Mouse (Mus musculus): ENCODE data around the gene Exosc6. TPM values are rescaled to one million over a fixed set of nuclear protein-coding genes. Genes with fewer than 3 reads are reported as not detected.
A peak's percentile ranks its signal among the peaks of the same experiment; 100 is the strongest.
"Not testable (repeated sequence)": the region's sequence is repeated elsewhere in the genome, so short reads cannot be mapped to it uniquely, and the experiment has no call there.

Gene Exosc6
- polyA plus RNA-seq, 1 experiment from 2014 or later = 19.1 TPM

DNA sequence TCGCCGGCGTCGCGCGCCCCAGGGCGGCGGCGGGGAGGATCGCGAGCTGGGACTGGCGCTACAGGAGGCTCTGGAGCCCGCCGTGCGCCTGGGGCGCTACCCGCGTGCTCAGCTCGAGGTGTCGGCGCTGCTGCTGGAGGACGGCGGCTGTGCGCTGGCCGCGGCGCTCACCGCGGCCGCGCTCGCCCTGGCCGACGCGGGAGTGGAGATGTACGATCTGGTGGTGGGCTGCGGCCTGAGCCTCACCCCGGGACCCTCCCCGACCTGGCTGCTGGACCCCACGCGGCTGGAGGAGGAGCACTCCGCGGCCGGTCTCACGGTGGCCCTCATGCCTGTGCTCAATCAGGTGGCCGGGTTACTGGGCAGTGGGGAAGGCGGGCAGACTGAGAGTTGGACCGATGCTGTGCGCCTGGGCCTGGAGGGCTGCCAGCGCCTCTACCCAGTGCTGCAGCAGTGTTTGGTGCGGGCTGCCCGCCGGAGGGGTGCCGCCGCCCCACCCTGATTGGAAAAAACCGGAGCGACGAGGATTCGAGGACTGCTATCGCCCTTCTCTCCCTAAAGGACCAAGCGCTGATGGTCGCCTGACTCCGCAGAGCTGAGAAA, 653 bp downstream of the Exosc6 start:
- WGBS = under 1% methylated on average over 50 of the region's 63 CpGs
- peaks cover 39% of the 10 kb centered on the region for H3K36me3 ChIP-seq (ENCODE audit: insufficient read depth, low read length)
- peaks cover 23% of the 10 kb centered on the region for H3K4me1 ChIP-seq (ENCODE audit: insufficient read depth, low read length)
- peak overlapping the region; percentile 67 for H3K4me3 ChIP-seq (ENCODE audit: low read length)
- H3K27ac ChIP-seq (ENCODE audit: low read length) = peak overlapping the region; percentile 84
- peak overlapping the region; percentile 85 for H3K4me2 ChIP-seq (replicated peaks; ENCODE audit: low read depth, low read length)
- ATAC-seq (ENCODE audit: low FRiP score, low TSS enrichment) = peak; percentile 58
- peak overlapping the region; percentile 90 for H3K9ac ChIP-seq (replicated peaks; ENCODE audit: low read length)
- H3K27me3 ChIP-seq (ENCODE audit: insufficient read depth, low read length) = no peaks in the 10 kb centered on the region
- no peaks in the 10 kb centered on the region for H3K9me3 ChIP-seq (ENCODE audit: low read length)

- H3K4me3 ChIP-seq (ENCODE audit: low read length) = no peak overlapping the region
- no peaks in the 10 kb centered on the region for H3K27me3 ChIP-seq (ENCODE audit: insufficient read depth, low read length)
- ATAC-seq (ENCODE audit: low FRiP score, low TSS enrichment) = no peak
- no peak overlapping the region for H3K4me2 ChIP-seq (replicated peaks; ENCODE audit: low read depth, low read length)
- peaks cover 17% of the 10 kb centered on the region for H3K36me3 ChIP-seq (ENCODE audit: insufficient read depth, low read length)
- peaks cover 23% of the 10 kb centered on the region for H3K4me1 ChIP-seq (ENCODE audit: insufficient read depth, low read length)
- H3K9me3 ChIP-seq (ENCODE audit: low read length) = no peaks in the 10 kb centered on the region
- no peak overlapping the region for H3K9ac ChIP-seq (replicated peaks; ENCODE audit: low read length)
- H3K27ac ChIP-seq (ENCODE audit: low read length) = peak overlapping the region; percentile 54
- WGBS = 64% methylated on average over 2 of the region's 2 CpGs
These were observed 2.9 kb downstream of the Exosc6 start for GRCm38 (mm10) chr8:111058946-111059572.

- peak; percentile 2; the same call in 1 of the 2 replicates for ATAC-seq (ENCODE audit: low FRiP score, low TSS enrichment)
These were observed 5.5 kb downstream of the Exosc6 start for GRCm38 (mm10) chr8:111061688-111062071.

GRCm38 (mm10) chr8:111062072-111062757, 6.1 kb downstream of the Exosc6 start:
- Histone ChIP-seq H3K4me2 (replicated peaks; ENCODE audit: low read depth, low read length) (peak overlapping the region; percentile 65), H3K36me3 (ENCODE audit: insufficient read depth, low read length) (no peaks in the 10 kb centered on the region), H3K4me1 (ENCODE audit: insufficient read depth, low read length) (peaks cover 20% of the 10 kb centered on the region), H3K9ac (replicated peaks; ENCODE audit: low read length) (peak overlapping the region; percentile 71), H3K9me3 (ENCODE audit: low read length) (no peaks in the 10 kb centered on the region), H3K27me3 (ENCODE audit: insufficient read depth, low read length) (no peaks in the 10 kb centered on the region), H3K4me3 (ENCODE audit: low read length) (peak overlapping the region; percentile 72), H3K27ac (ENCODE audit: low read length) (peak overlapping the region; percentile 52)
- 1% methylated on average over 27 of the region's 27 CpGs for WGBS
- ATAC-seq (ENCODE audit: low FRiP score, low TSS enrichment) = peak; percentile 80

More at GRCm38 (mm10) chr8:111061688-111062071, 5.5 kb downstream of the Exosc6 start:
- Histone ChIP-seq H3K27ac (ENCODE audit: low read length) (peak overlapping the region; percentile 52), H3K4me1 (ENCODE audit: insufficient read depth, low read length) (peaks cover 23% of the 10 kb centered on the region), H3K4me2 (replicated peaks; ENCODE audit: low read depth, low read length) (peak overlapping the region; percentile 65), H3K27me3 (ENCODE audit: insufficient read depth, low read length) (no peaks in the 10 kb centered on the region), H3K4me3 (ENCODE audit: low read length) (peak overlapping the region; percentile 72), H3K36me3 (ENCODE audit: insufficient read depth, low read length) (no peaks in the 10 kb centered on the region), H3K9me3 (ENCODE audit: low read length) (no peaks in the 10 kb centered on the region), H3K9ac (replicated peaks; ENCODE audit: low read length) (peak overlapping the region; percentile 71)
- WGBS = 1% methylated on average over 14 of the region's 14 CpGs

- 46% methylated on average over 2 of the region's 2 CpGs for WGBS
- ATAC-seq (ENCODE audit: low FRiP score, low TSS enrichment) = no peak
- no peaks in the 10 kb centered on the region for H3K36me3 ChIP-seq (ENCODE audit: insufficient read depth, low read length)
- peaks cover 14% of the 10 kb centered on the region for H3K4me1 ChIP-seq (ENCODE audit: insufficient read depth, low read length)
- no peaks in the 10 kb centered on the region for H3K9me3 ChIP-seq (ENCODE audit: low read length)
- no peak overlapping the region for H3K9ac ChIP-seq (replicated peaks; ENCODE audit: low read length)
- H3K27me3 ChIP-seq (ENCODE audit: insufficient read depth, low read length) = no peaks in the 10 kb centered on the region
- peak overlapping the region; percentile 72 for H3K4me3 ChIP-seq (ENCODE audit: low read length)
- H3K27ac ChIP-seq (ENCODE audit: low read length) = no peak overlapping the region; the same call in 1 of the 2 replicates
- peak overlapping the region; percentile 65 for H3K4me2 ChIP-seq (replicated peaks; ENCODE audit: low read depth, low read length)
These were observed 6.8 kb downstream of the Exosc6 start for GRCm38 (mm10) chr8:111062893-111063292.

DNA sequence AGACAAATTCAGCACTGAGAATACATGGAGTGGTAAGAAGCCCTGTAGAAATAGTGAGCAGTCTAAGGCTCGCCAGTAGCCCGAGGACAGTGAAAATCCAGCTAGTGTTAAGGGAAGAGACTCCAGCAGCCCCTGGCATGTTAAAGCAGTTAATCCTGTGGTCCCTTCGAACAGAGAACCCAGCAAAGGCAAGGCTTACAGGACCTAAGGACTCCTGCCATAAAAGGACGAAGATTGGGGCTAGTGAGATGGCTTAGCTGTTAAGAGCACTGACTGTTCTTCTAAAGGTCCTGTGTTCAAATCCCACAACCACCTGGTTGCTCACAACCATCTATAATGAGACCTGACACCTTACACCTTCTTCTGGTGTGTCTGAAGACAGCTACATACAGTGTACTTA, 10.2 kb downstream of the Exosc6 start:
- H3K4me2 ChIP-seq (replicated peaks; ENCODE audit: low read depth, low read length) = no peak overlapping the region
- H3K36me3 ChIP-seq (ENCODE audit: insufficient read depth, low read length) = no peaks in the 10 kb centered on the region
- H3K4me3 ChIP-seq (ENCODE audit: low read length) = no peak overlapping the region
- H3K9ac ChIP-seq (replicated peaks; ENCODE audit: low read length) = no peak overlapping the region
- no peak for ATAC-seq (ENCODE audit: low FRiP score, low TSS enrichment)
- no peak overlapping the region for H3K27ac ChIP-seq (ENCODE audit: low read length)
- 64% methylated on average over 4 of the region's 4 CpGs for WGBS
- no peaks in the 10 kb centered on the region for H3K9me3 ChIP-seq (ENCODE audit: low read length)
- peaks cover 3% of the 10 kb centered on the region for H3K4me1 ChIP-seq (ENCODE audit: insufficient read depth, low read length)
- H3K27me3 ChIP-seq (ENCODE audit: insufficient read depth, low read length) = no peaks in the 10 kb centered on the region

DNA sequence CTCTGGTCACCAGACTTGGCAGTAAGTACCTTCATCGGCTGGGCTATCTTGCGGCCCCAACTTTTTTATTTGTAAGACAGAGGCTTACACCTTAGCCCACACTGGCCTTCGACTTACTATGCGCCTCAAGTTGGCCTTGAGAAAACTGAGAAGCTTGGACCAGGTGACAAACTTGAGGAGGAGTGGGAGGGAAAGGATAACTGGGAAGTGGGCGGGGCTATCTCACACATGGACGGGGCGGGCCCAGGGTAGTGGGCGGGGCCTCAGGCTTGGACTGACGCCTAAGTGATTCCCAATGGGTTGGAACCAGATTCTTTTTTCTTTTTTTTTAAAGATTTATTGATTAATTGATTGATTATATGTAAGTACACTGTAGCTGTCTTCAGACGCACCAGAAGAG, 11.3 kb downstream of the Exosc6 start:
- Histone ChIP-seq H3K9ac (replicated peaks; ENCODE audit: low read length) (no peak overlapping the region), H3K4me1 (ENCODE audit: insufficient read depth, low read length) (no peaks in the 10 kb centered on the region), H3K4me3 (ENCODE audit: low read length) (no peak overlapping the region), H3K9me3 (ENCODE audit: low read length) (no peaks in the 10 kb centered on the region), H3K27ac (ENCODE audit: low read length) (no peak overlapping the region), H3K27me3 (ENCODE audit: insufficient read depth, low read length) (no peaks in the 10 kb centered on the region), H3K4me2 (replicated peaks; ENCODE audit: low read depth, low read length) (no peak overlapping the region), H3K36me3 (ENCODE audit: insufficient read depth, low read length) (no peaks in the 10 kb centered on the region)
- no peak for ATAC-seq (ENCODE audit: low FRiP score, low TSS enrichment)
- 29% methylated on average over 10 of the region's 10 CpGs for WGBS

GRCm38 (mm10) chr8:111068660-111069059, 12.5 kb downstream of the Exosc6 start:
- H3K4me2 ChIP-seq (replicated peaks; ENCODE audit: low read depth, low read length); H3K27me3 ChIP-seq (ENCODE audit: insufficient read depth, low read length); H3K4me1 ChIP-seq (ENCODE audit: insufficient read depth, low read length); H3K9ac ChIP-seq (replicated peaks; ENCODE audit: low read length); H3K4me3 ChIP-seq (ENCODE audit: low read length); ATAC-seq (ENCODE audit: low FRiP score, low TSS enrichment); H3K36me3 ChIP-seq (ENCODE audit: insufficient read depth, low read length); H3K9me3 ChIP-seq (ENCODE audit: low read length); H3K27ac ChIP-seq (ENCODE audit: low read length): not testable (repeated sequence)
- 89% methylated on average over 9 of the region's 9 CpGs for WGBS

- ATAC-seq (ENCODE audit: low FRiP score, low TSS enrichment) = no peak
- Histone ChIP-seq H3K36me3 (ENCODE audit: insufficient read depth, low read length) (no peaks in the 10 kb centered on the region), H3K4me2 (replicated peaks; ENCODE audit: low read depth, low read length) (no peak overlapping the region), H3K9me3 (ENCODE audit: low read length) (no peaks in the 10 kb centered on the region), H3K4me3 (ENCODE audit: low read length) (no peak overlapping the region), H3K9ac (replicated peaks; ENCODE audit: low read length) (no peak overlapping the region), H3K27ac (ENCODE audit: low read length) (no peak overlapping the region), H3K4me1 (ENCODE audit: insufficient read depth, low read length) (peaks cover 20% of the 10 kb centered on the region), H3K27me3 (ENCODE audit: insufficient read depth, low read length) (no peaks in the 10 kb centered on the region)
- WGBS = 77% methylated on average over 3 of the region's 3 CpGs
These were observed 19.8 kb downstream of the Exosc6 start for GRCm38 (mm10) chr8:111075926-111076325.

DNA sequence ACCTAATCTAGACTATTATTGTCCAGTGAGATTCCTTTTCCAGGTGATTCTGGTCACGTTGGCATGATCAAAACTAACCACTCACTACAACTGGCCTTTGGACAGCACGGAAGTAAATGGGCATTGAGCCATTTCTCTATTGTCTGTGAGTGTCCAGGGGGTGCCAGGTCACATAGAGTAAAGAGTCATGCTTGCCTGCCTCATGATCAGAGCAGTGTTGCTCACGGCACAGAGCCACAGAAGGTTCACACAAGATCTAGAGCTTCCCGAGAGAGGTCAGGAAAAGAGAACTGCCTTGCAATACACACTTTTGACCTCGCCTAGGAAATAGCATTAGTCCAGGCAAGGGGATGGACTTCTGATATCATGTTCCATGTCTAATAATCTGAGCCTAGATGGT, 23.3 kb downstream of the Exosc6 start:
- Histone ChIP-seq H3K9ac (replicated peaks; ENCODE audit: low read length) (peak overlapping the region; percentile 61), H3K9me3 (ENCODE audit: low read length) (no peaks in the 10 kb centered on the region), H3K4me1 (ENCODE audit: insufficient read depth, low read length) (peaks cover 29% of the 10 kb centered on the region), H3K4me2 (replicated peaks; ENCODE audit: low read depth, low read length) (peak overlapping the region; percentile 56), H3K27ac (ENCODE audit: low read length) (peak overlapping the region; percentile 94), H3K27me3 (ENCODE audit: insufficient read depth, low read length) (no peaks in the 10 kb centered on the region), H3K36me3 (ENCODE audit: insufficient read depth, low read length) (no peaks in the 10 kb centered on the region), H3K4me3 (ENCODE audit: low read length) (peak overlapping the region; percentile 44)
- ATAC-seq (ENCODE audit: low FRiP score, low TSS enrichment) = peak; percentile 60
- WGBS = 41% methylated on average over 5 of the region's 5 CpGs

Measured in kidney, embryonic 16.5 days (tissue).